Mouse (Mus musculus) ES-E14 (cell line): ENCODE measurements around the gene Baz2b. TPM values are rescaled to one million over a fixed set of nuclear protein-coding genes. Genes with fewer than 3 reads are reported as not detected.

Experiments
- DNase-seq: peaks from one replicate; pipeline ENCODE4 v3.0.0-alpha.2; 2013; ENCODE audit warnings: low read depth, low spot score
- H3K27ac ChIP-seq: 2 replicates; pipeline ENCODE4 v1.5.1; 2012; ENCODE audit warnings: low read depth, mild to moderate bottlenecking, low read length, moderate library complexity, mixed read lengths; ENCODE audit not compliant: poor library complexity, insufficient read depth, severe bottlenecking
- H3K36me3 ChIP-seq: 2 replicates; pipeline ENCODE4 v1.6.1; 2012; ENCODE audit warnings: mild to moderate bottlenecking, low read length, moderate library complexity, mixed read lengths; ENCODE audit not compliant: control insufficient read depth, poor library complexity, insufficient read depth, severe bottlenecking
- H3K4me1 ChIP-seq, 2 experiments: fragments of 150-350 bp in 1 of 2; sonication (generic) in 1 of 2; 2 replicates each; pipeline ENCODE4 v1.6.1; 2012; ENCODE audit warnings: low read length in 2 of 2, mild to moderate bottlenecking in 1 of 2, mixed read lengths in 1 of 2; ENCODE audit not compliant: control insufficient read depth in 2 of 2, insufficient read depth in 2 of 2, poor library complexity in 1 of 2
- H3K4me3 ChIP-seq, 2 experiments: fragments of 150-350 bp in 1 of 2; sonication (generic) in 1 of 2; 2 replicates each; pipeline ENCODE4 v1.5.1; 2012; ENCODE audit warnings: low read length in 2 of 2, low read depth in 1 of 2, mild to moderate bottlenecking in 1 of 2, mixed read lengths in 1 of 2; ENCODE audit not compliant: insufficient read depth in 1 of 2, poor library complexity in 1 of 2, severe bottlenecking in 1 of 2
- H3K9ac ChIP-seq: 2 replicates; pipeline ENCODE4 v1.6.1; 2012; ENCODE audit warnings: low read depth, mild to moderate bottlenecking, low read length, mixed read lengths; ENCODE audit not compliant: poor library complexity, insufficient read depth, severe bottlenecking
- H3K9me3 ChIP-seq: fragments of 150-350 bp; sonication (generic); 2 replicates; pipeline ENCODE4 v1.6.1; 2012; ENCODE audit warnings: low read depth, mild to moderate bottlenecking, low read length; ENCODE audit not compliant: control insufficient read depth, insufficient read depth
- CHD2 ChIP-seq: IDR thresholded peaks from 2 replicates; pipeline ENCODE4 v1.6.1; 2014; ENCODE audit warnings: mild to moderate bottlenecking, low read depth, low read length, inconsistent platforms
- HCFC1 ChIP-seq: IDR thresholded peaks from 2 replicates; pipeline ENCODE4 v1.6.1; 2012; ENCODE audit warnings: low read length, inconsistent platforms, borderline replicate concordance; ENCODE audit not compliant: insufficient read depth
- MAFK ChIP-seq: IDR thresholded peaks from 2 replicates; pipeline ENCODE4 v1.6.1; 2014; ENCODE audit warnings: mild to moderate bottlenecking, low read depth, low read length, inconsistent platforms; ENCODE audit not compliant: insufficient read depth
- ZC3H11A ChIP-seq: IDR thresholded peaks from 2 replicates; pipeline ENCODE4 v1.6.1; 2012; ENCODE audit warnings: low read depth, mild to moderate bottlenecking, inconsistent platforms, low read length, borderline replicate concordance
- ZNF384 ChIP-seq: IDR thresholded peaks from 2 replicates; pipeline ENCODE4 v1.6.1; 2012; ENCODE audit warnings: low read depth, low read length, inconsistent platforms
- in situ Hi-C, 2 experiments: fragments of 600-800 bp; cut with MboI; formaldehyde crosslinking; loops; one replicate each; pipeline ENCODE4 v1.15.1; 2025; ENCODE audit warnings: low sequenced_read_pairs in 2 of 2, inconsistent platforms in 1 of 2; ENCODE audit not compliant: unreplicated experiment in 2 of 2
- total RNA-seq: library from RNA; depleted of rRNA; stranded (reverse); fragments of 300-350 nt; gene quantifications from 2 replicates; pipeline ENCODE4 v1.2.3, GENCODE M21; 2012

Gene Baz2b
- total RNA-seq, 1 experiment, result 22.0 TPM

- TF ChIP-seq MAFK (no peak), ZNF384 (no peak), HCFC1 (no peak), CHD2 (no peak), ZC3H11A (no peak)
- peaks cover 0 to 2% of the 10 kb centered on the region in 2 experiments; a peak in 1 of 4 replicates for H3K4me1 ChIP-seq
- no peaks in the 10 kb centered on the region for H3K36me3 ChIP-seq
- H3K27ac ChIP-seq, result no peak overlapping the region
- in situ Hi-C loops, result loop anchor here in 1 of 2 experiments (10.0 kb wide), 1 partner anchor 173 kb away; no protein-coding TSS in a partner anchor
- DNase-seq, result no peak
- no peaks in the 10 kb centered on the region for H3K9me3 ChIP-seq
- H3K9ac ChIP-seq, result no peak overlapping the region
- H3K4me3 ChIP-seq, result no peak overlapping the region
Measured at GRCm38 (mm10) chr2:60041485-60042274, 168.0 kb downstream of the Baz2b start.

- H3K9me3 ChIP-seq, result no peaks in the 10 kb centered on the region
- in situ Hi-C loops, result loop anchor here in 1 of 2 experiments (10.0 kb wide), 1 partner anchor 175 kb away; no protein-coding TSS in a partner anchor
- H3K4me1 ChIP-seq, result peaks cover 0 to 3% of the 10 kb centered on the region in 2 experiments; a peak in 1 of 4 replicates
- DNase-seq, result no peak
- no peak overlapping the region for H3K27ac ChIP-seq
- TF ChIP-seq HCFC1 (no peak), ZC3H11A (no peak), MAFK (no peak), ZNF384 (no peak), CHD2 (no peak)
- H3K36me3 ChIP-seq, result no peaks in the 10 kb centered on the region
- no peak overlapping the region for H3K9ac ChIP-seq
- no peak overlapping the region for H3K4me3 ChIP-seq
Measured at GRCm38 (mm10) chr2:60040162-60040561, 169.5 kb downstream of the Baz2b start.

- TF ChIP-seq MAFK, result no peak
- no peak for TF ChIP-seq HCFC1
- TF ChIP-seq CHD2, result no peak
- TF ChIP-seq ZNF384, result no peak
- TF ChIP-seq ZC3H11A, result no peak
- Histone ChIP-seq H3K27ac (no peak overlapping the region), H3K9ac (no peak overlapping the region), H3K4me3 (peak overlapping the region; percentile 37 to 61), H3K4me1 (peaks cover 2 to 3% of the 10 kb centered on the region in 2 experiments; a peak in 2 of 4 replicates), H3K36me3 (no peaks in the 10 kb centered on the region), H3K9me3 (no peaks in the 10 kb centered on the region)
- in situ Hi-C loops, result no loop called here
- no peak for DNase-seq
Measured at GRCm38 (mm10) chr2:60037011-60037551, 172.6 kb downstream of the Baz2b start.

GRCm38 (mm10) chr2:60036361-60036760 lies 173.3 kb downstream of the Baz2b start:
- in situ Hi-C loops, result no loop called here
- H3K36me3 ChIP-seq, result no peaks in the 10 kb centered on the region
- H3K9me3 ChIP-seq, result no peaks in the 10 kb centered on the region
- no peak for TF ChIP-seq ZNF384
- TF ChIP-seq CHD2, result no peak
- TF ChIP-seq MAFK, result no peak
- TF ChIP-seq HCFC1, result no peak
- no peak for TF ChIP-seq ZC3H11A
- H3K4me3 ChIP-seq, result no peak overlapping the region; a peak in 1 of 4 replicates
- DNase-seq, result no peak
- no peak overlapping the region for H3K27ac ChIP-seq
- no peak overlapping the region for H3K9ac ChIP-seq
- peaks cover 2 to 3% of the 10 kb centered on the region in 2 experiments; a peak in 2 of 4 replicates for H3K4me1 ChIP-seq
